Mouse (Mus musculus): ENCODE data around the gene Lpp.

Lpp gene

GRCm38 (mm10) chr16:24435115-24435553 is 41.8 kb downstream of the Lpp start:
- in situ Hi-C loops (cut with MboI), result no loop called here

GRCm38 (mm10) chr16:24438438-24438837 is 45.1 kb downstream of the Lpp start:
- in situ Hi-C loops (cut with MboI), result no loop called here

DNA sequence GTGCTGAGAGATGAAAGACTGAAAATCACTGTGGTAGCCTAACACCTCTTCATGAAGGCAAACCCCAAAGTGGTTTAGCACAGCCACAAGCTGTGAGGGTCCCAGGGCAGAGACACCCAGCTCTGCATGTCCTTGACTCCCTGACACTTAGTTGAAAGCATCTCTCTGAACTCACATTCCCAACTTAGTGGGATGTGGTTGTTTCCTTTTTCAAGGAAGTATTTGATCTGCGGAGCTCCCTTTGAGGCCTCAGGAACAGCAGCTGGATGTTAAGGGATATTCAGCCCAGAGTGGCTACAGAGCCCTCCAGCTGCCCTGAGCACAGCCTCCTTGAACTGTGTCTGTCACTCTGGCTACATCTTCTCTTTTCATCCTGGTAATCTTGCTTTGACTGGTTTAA is 48.0 kb downstream of the Lpp start:
- in situ Hi-C loops (cut with MboI), result no loop called here

DNA sequence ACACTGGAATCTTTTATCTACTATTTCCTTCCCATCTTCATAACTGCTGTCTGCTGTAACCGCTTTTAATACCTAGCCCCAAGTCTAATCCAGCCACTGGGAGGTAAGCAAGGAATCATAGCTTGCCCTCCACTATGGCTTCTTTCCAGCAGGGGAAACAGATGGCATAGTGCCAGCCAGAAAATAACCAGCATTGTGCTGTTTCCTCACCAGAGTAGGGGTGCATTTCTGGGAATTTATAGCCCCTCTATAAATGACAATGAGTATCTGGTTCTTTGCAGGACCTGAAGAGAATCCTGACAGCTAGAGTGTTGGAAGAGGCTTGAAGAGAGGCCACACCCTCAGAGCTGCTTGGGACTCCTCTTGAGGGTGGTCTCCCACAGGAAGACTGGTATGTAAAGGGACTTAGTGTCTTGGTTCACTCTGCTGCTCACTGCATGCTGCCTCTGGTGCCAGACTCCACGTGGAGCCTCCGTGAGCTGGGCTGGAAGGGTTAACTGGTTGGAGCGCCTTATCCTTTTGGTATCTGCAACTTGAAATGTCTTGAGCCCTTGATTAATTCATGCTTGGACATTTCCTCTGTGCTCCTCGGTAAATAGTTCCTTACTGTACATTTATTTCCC is 49.3 kb downstream of the Lpp start:
- in situ Hi-C loops (cut with MboI), result no loop called here

- in situ Hi-C loops (cut with MboI), result no loop called here
These were observed 49.8 kb downstream of the Lpp start for GRCm38 (mm10) chr16:24443123-24443515.

DNA sequence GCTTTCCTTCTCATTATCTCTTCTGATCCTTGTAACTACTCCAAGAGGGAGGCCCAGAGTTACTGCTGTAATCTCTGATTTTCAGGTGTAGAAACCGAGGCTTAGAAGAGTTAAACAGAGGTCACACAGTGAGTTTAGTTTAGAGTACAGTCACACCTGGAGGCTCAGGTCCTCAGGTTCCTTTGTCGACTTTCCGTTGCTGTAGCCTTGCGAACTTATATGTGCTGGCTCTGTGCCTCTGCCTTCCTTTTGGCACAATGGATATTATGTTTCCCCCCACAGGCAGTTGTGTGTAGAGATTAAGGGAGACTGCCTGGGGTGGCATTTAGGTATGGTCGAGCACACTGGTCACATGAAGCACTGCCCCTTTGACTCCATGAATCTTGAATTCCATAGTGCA is 50.2 kb downstream of the Lpp start:
- in situ Hi-C loops (cut with MboI), result no loop called here

GRCm38 (mm10) chr16:24444818-24445217 is 51.5 kb downstream of the Lpp start:
- in situ Hi-C loops (cut with MboI), result no loop called here

GRCm38 (mm10) chr16:24445473-24445872 is 52.2 kb downstream of the Lpp start:
- in situ Hi-C loops (cut with MboI), result no loop called here

DNA sequence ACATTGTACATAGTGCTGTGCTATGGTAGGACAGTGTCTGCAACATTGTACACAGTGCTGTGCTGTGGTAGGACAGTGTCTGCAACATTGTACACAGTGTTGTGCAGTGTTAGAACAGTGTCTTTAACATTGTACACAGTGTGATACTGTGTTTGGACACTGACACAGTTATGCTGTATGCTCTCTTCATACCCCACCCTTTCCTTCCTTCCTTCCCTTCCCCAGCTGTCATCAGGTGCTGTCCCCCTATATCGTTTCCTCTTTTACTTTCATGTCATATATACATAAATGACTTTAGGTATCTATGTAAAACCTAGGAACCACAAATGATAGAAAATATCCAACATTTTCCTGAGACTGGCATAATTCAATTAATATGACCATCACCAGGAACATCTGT is 53.1 kb downstream of the Lpp start:
- in situ Hi-C loops (cut with MboI), result no loop called here

- in situ Hi-C loops (cut with MboI), result no loop called here
These were observed 54.6 kb downstream of the Lpp start for GRCm38 (mm10) chr16:24447666-24448492.

DNA sequence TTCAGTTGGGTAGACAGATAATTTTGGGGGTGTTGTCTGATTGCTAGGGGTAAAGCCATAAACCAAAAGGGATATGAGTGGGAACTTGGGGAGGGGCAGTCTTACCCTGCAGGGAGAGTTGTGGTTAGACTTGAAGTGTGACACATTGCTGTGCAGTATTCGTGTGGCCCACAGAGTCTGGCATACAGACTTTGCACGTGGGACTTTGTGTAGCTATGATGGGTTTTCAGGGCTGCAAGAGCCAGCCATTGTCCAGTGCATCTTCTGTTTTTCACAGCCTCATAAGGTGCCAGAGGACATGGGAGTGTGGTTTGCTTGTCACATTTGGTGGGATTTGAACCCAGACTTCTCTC is 55.2 kb downstream of the Lpp start:
- in situ Hi-C loops (cut with MboI), result no loop called here

- in situ Hi-C loops (cut with MboI), result loop anchor here (25.0 kb wide), 1 partner anchor 463 kb away; the partner anchor contains the start of genes Bcl6 and Gm37419
These were observed 56.5 kb downstream of the Lpp start for GRCm38 (mm10) chr16:24449806-24450205.

- in situ Hi-C loops (cut with MboI), result loop anchor here (25.0 kb wide), 1 partner anchor 463 kb away; the partner anchor contains the start of genes Bcl6 and Gm37419
These were observed 56.9 kb downstream of the Lpp start for GRCm38 (mm10) chr16:24450256-24450655.

DNA sequence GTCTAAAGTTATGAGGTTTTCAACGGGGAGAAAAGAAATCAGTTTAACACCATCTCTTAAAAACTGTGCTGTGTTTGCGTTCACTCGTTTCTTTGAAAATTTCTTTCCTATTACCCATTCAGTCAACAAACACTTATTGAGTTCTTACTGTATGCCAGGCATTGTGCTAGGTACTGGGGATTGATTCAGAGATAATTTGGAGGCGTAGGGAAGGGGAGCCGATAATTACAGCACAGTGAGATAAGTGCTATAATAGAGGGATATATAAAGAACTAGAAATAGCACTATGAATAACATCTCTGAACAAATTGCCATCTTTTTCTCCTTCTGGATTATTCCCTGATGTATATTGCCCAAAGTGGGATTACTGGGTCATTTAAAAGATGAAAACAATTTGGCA is 57.8 kb downstream of the Lpp start:
- in situ Hi-C loops (cut with MboI), result loop anchor here (25.0 kb wide), 1 partner anchor 464 kb away; the partner anchor contains the start of genes Bcl6 and Gm37419

- in situ Hi-C loops (cut with MboI), result loop anchor here (25.0 kb wide), 1 partner anchor 466 kb away; the partner anchor contains the start of genes Bcl6 and Gm37419
These were observed 60.2 kb downstream of the Lpp start for GRCm38 (mm10) chr16:24453536-24453935.

DNA sequence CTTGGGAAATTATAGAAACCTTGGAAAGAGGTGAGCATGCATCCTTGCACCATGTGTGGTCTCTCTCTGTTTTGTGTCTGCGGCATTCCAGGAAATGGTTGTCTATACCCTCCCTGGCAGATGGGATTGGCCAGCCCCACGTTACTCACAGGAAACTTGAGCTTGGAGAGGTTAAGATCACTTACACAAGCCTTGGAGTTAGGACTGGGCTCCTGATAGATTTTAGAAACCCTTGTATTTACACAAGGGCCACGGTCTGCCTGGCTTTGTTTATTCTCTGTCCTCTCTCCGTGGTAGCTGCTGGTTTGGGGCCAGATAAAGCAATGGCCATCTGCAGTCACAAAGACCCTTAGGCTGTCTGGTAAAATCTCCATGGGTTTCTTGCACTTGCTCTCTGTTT is 61.2 kb downstream of the Lpp start:
- in situ Hi-C loops (cut with MboI), result loop anchor here (25.0 kb wide), 1 partner anchor 467 kb away; the partner anchor contains the start of genes Bcl6 and Gm37419

DNA sequence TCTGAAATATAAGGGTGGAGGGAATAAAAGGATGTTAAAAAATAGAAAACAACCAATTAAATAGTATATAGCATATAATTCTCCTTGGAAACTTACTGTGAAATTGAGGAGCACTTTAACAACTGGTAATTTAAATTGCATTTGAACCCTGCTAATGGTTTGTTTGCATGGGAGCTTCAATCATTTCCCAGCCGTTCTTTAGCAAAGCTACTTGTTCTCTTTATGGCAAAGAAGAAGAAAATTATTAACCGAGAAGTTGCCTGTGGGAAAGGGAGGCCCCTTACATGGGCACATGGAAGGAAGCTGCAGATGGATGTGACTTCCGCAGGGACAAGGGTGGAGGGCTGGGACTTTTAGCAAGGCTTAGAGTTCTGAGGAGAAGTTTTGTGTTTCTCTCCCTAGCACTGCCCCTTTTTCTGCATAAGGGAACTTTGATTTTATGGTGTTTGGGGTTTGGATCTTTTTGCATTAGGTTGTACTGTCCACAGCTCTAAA is 62.1 kb downstream of the Lpp start:
- in situ Hi-C loops (cut with MboI), result loop anchor here (25.0 kb wide), 1 partner anchor 468 kb away; the partner anchor contains the start of genes Bcl6 and Gm37419

GRCm38 (mm10) chr16:24463842-24464241 is 70.5 kb downstream of the Lpp start:
- in situ Hi-C loops (cut with MboI), result loop anchor here (25.0 kb wide), 1 partner anchor 477 kb away; the partner anchor contains the start of genes Bcl6 and Gm37419

DNA sequence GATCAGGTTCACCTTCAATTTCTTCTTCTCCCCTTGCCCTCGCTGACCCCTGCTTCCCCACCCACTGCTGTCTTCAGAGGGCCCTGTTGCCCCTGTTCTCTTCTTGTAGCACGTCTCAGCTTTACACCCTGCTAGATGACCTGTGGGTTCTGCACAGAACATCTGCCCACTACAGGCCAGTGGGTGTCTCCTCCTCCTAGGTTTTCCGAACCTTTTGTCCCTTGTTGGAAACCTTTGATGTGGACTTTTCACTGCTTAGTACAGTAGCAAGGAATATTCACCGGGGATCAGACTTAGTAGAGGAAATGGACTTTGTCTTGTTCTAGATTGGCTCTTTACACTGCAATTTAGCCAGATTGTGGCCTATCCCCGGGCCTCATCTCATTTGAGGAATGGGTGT is 71.1 kb downstream of the Lpp start:
- in situ Hi-C loops (cut with MboI), result loop anchor here (25.0 kb wide), 1 partner anchor 477 kb away; the partner anchor contains the start of genes Bcl6 and Gm37419

GRCm38 (mm10) chr16:24465633-24466032 is 72.3 kb downstream of the Lpp start:
- in situ Hi-C loops (cut with MboI), result loop anchor here (25.0 kb wide), 1 partner anchor 478 kb away; the partner anchor contains the start of genes Bcl6 and Gm37419

- in situ Hi-C loops (cut with MboI), result loop anchor here (25.0 kb wide), 1 partner anchor 480 kb away; the partner anchor contains the start of genes Bcl6 and Gm37419
These were observed 74.4 kb downstream of the Lpp start for GRCm38 (mm10) chr16:24467544-24468290.

All from mature B cell (primary cell).